21 mouse cellular contexts compared by ENCODE assay signal in genomic region chr8:106006413-106006812, GRCm38 (mm10). TPM values are rescaled to one million over a fixed set of nuclear protein-coding genes. Genes with fewer than 3 reads are reported as not detected.
DNase-seq lines count a peak whose midpoint lies in the region; ATAC-seq and TF ChIP-seq lines count a peak whose summit lies in the region.
"Had no signal": no experiment of that assay in that cellular context is flagged by ENCODE, and none has a peak within 500 bp of the region (broad histone marks: within the 10 kb centered on the region; RNA-seq: fewer than 3 reads in every experiment).

No protein-coding gene starts in this region.

- no peak overlapping the region for H3K4me2 ChIP-seq in forebrain, postnatal 0 days (ENCODE audit: low read depth)
- no peak overlapping the region for H3K4me2 ChIP-seq in forebrain, embryonic 12.5 days
- no peak overlapping the region for H3K4me2 ChIP-seq in stomach, postnatal 0 days (replicated peaks; ENCODE audit: low read depth)
- H3K4me2 ChIP-seq: embryonic facial prominence, embryonic 12.5 days had no signal

- DNase-seq in forebrain, postnatal 0 days, result no peak
- DNase-seq in left cerebral cortex, adult 2 months (ENCODE audit: extremely low spot score in 1 of 2, low spot score in 2 of 2), result no peak
- no peak for DNase-seq in left cerebral cortex, adult 11 months (ENCODE audit: low spot score)
- peak; percentile 49 for DNase-seq in thymus, postnatal 4 days
- no peak for DNase-seq in thymus, adult 18-20 months
- DNase-seq in stomach, postnatal 0 days (ENCODE audit: low spot score), result no peak
- DNase-seq in adrenal gland, postnatal 36 days, result no peak
- DNase-seq: adrenal gland, adult 8-10 months; cerebellum, postnatal 36 days; heart, postnatal 14 days; kidney, postnatal 10 days; right cerebral cortex, postnatal 14 days had no signal

- no peak for TF ChIP-seq EP300 in stomach, postnatal 0 days (optimal IDR thresholded peaks at IDR 0.05)

- H3K9me3 ChIP-seq in forebrain, postnatal 0 days (ENCODE audit: low read length), result no peaks in the 10 kb centered on the region
- no peaks in the 10 kb centered on the region for H3K9me3 ChIP-seq in forebrain, embryonic 12.5 days
- no peaks in the 10 kb centered on the region for H3K9me3 ChIP-seq in stomach, postnatal 0 days (ENCODE audit: control insufficient read depth, low read length)
- H3K9me3 ChIP-seq: embryonic facial prominence, embryonic 12.5 days; midbrain, embryonic 10.5 days had no signal

- peak; percentile 16; the same call in 1 of the 2 replicates for TF ChIP-seq CTCF in forebrain, postnatal 0 days (IDR thresholded peaks at IDR 0.05; ENCODE audit: low read depth)
- peak; percentile 12; the same call in 1 of the 2 replicates for TF ChIP-seq CTCF in left cerebral cortex, adult 2 months (IDR thresholded peaks at IDR 0.05)
- TF ChIP-seq CTCF in stomach, postnatal 0 days (IDR thresholded peaks at IDR 0.05; ENCODE audit: low read depth), result peak; percentile 52

- no peaks in the 10 kb centered on the region for H3K27me3 ChIP-seq in forebrain, postnatal 0 days (ENCODE audit: insufficient read depth, low read length)
- no peaks in the 10 kb centered on the region; the same call in 1 of the 2 replicates for H3K27me3 ChIP-seq in forebrain, embryonic 12.5 days
- H3K27me3 ChIP-seq in stomach, postnatal 0 days (ENCODE audit: control insufficient read depth, insufficient read depth, low read length), result no peaks in the 10 kb centered on the region
- H3K27me3 ChIP-seq: embryonic facial prominence, embryonic 12.5 days had no signal

- H3K4me3 ChIP-seq in forebrain, postnatal 0 days (ENCODE audit: low read depth, low read length), result no peak overlapping the region
- no peak overlapping the region for H3K4me3 ChIP-seq in forebrain, embryonic 12.5 days (replicated peaks)
- H3K4me3 ChIP-seq in left cerebral cortex, adult 2 months, result no peak overlapping the region
- no peak overlapping the region for H3K4me3 ChIP-seq in stomach, postnatal 0 days (ENCODE audit: low read depth, low read length)
- H3K4me3 ChIP-seq: embryonic facial prominence, embryonic 12.5 days; midbrain, embryonic 10.5 days; myocyte had no signal

- no peak overlapping the region for H3K27ac ChIP-seq in forebrain, postnatal 0 days (ENCODE audit: low read depth, low read length)
- no peak overlapping the region for H3K27ac ChIP-seq in forebrain, embryonic 12.5 days
- no peak overlapping the region for H3K27ac ChIP-seq in left cerebral cortex, adult 2 months
- no peak overlapping the region for H3K27ac ChIP-seq in stomach, postnatal 0 days (replicated peaks)
- H3K27ac ChIP-seq: embryonic facial prominence, embryonic 12.5 days; midbrain, embryonic 10.5 days had no signal

- WGBS in forebrain, postnatal 0 days, result 84% methylated on average over 4 of the region's 4 CpGs
- 90% methylated on average over 4 of the region's 4 CpGs for WGBS in forebrain, embryonic 12.5 days
- WGBS in stomach, postnatal 0 days, result 91% methylated on average over 4 of the region's 4 CpGs

- no peak overlapping the region for H3K9ac ChIP-seq in forebrain, postnatal 0 days
- no peak overlapping the region for H3K9ac ChIP-seq in forebrain, embryonic 12.5 days
- no peak overlapping the region for H3K9ac ChIP-seq in stomach, postnatal 0 days (ENCODE audit: low read length)
- H3K9ac ChIP-seq: embryonic facial prominence, embryonic 12.5 days had no signal

- ATAC-seq in forebrain, postnatal 0 days, result no peak
- no peak for ATAC-seq in forebrain, embryonic 12.5 days (ENCODE audit: low FRiP score)
- ATAC-seq in stomach, postnatal 0 days (ENCODE audit: low FRiP score, low TSS enrichment), result no peak
- ATAC-seq: hindbrain, embryonic 16.5 days had no signal

- H3K4me1 ChIP-seq in forebrain, postnatal 0 days (ENCODE audit: insufficient read depth), result peaks cover 11% of the 10 kb centered on the region
- peaks cover 13% of the 10 kb centered on the region for H3K4me1 ChIP-seq in forebrain, embryonic 12.5 days
- peaks cover 2% of the 10 kb centered on the region; the same call in 1 of the 2 replicates for H3K4me1 ChIP-seq in stomach, postnatal 0 days (replicated peaks; ENCODE audit: control insufficient read depth, insufficient read depth)

- intact Hi-C loops in left cerebral cortex, adult 2 months (cut with DNase I), result no loop called here

- H3K36me3 ChIP-seq in forebrain, postnatal 0 days (ENCODE audit: insufficient read depth), result no peaks in the 10 kb centered on the region
- H3K36me3 ChIP-seq in forebrain, embryonic 12.5 days (replicated peaks), result peaks cover 5% of the 10 kb centered on the region; the same call in 1 of the 2 replicates
- no peaks in the 10 kb centered on the region for H3K36me3 ChIP-seq in stomach, postnatal 0 days (ENCODE audit: control insufficient read depth, insufficient read depth, low read length)

RNA-seq across cellular contexts. Expression of gene Dpep2nb, which starts 0.6 kb away (rescaled TPM):
- not detected in 2 replicates for total RNA-seq in forebrain, postnatal 0 days (2014; rRNA removed)
- polyA plus RNA-seq in forebrain, postnatal 0 days (2015; fragmentation: Nextera tagmentation; extraction: Ambion mirVana), result not detected in 2 replicates
- not detected in 2 replicates for polyA plus RNA-seq in forebrain, embryonic 12.5 days (2016; fragmentation: Nextera tagmentation; extraction: Ambion mirVana)
- total RNA-seq in left cerebral cortex, adult 2 months (2021), result not detected
- polyA plus RNA-seq in stomach, postnatal 0 days (2015; fragmentation: Nextera tagmentation; extraction: Ambion mirVana), result not detected in 2 replicates
- under 1 TPM in 1 of 2 experiments, not detected in 1; 0.30 TPM for total RNA-seq in adrenal gland, postnatal 36 days (2021)
- total RNA-seq: adrenal gland, adult 8-10 months; granulocyte monocyte progenitor cell, adult 5-6 weeks; heart, postnatal 14 days; layer of hippocampus, postnatal 10 days had no signal
- polyA plus RNA-seq: embryonic facial prominence, embryonic 12.5 days; hindbrain, embryonic 16.5 days; limb, embryonic 11.5 days; lung, embryonic 16.5 days; myocyte had no signal

RNA-seq across cellular contexts. Expression of gene Ddx28, which starts 5.3 kb away (rescaled TPM):
- 31.5 and 33.8 TPM in 2 replicates for total RNA-seq in forebrain, postnatal 0 days (2014; rRNA removed)
- 23.7 and 25.3 TPM in 2 replicates for polyA plus RNA-seq in forebrain, postnatal 0 days (2015; fragmentation: Nextera tagmentation; extraction: Ambion mirVana)
- 19.5 and 20.1 TPM in 2 replicates for polyA plus RNA-seq in forebrain, embryonic 12.5 days (2016; fragmentation: Nextera tagmentation; extraction: Ambion mirVana)
- total RNA-seq in left cerebral cortex, adult 2 months (2021), result 10 to 100 TPM; 14.1 to 14.9 TPM
- 9.2 and 10.0 TPM in 2 replicates for polyA plus RNA-seq in stomach, postnatal 0 days (2015; fragmentation: Nextera tagmentation; extraction: Ambion mirVana)
- 10 to 100 TPM; 15.5 to 16.9 TPM for total RNA-seq in adrenal gland, postnatal 36 days (2021)

RNA-seq across cellular contexts. Expression of gene Dus2, which starts 15.3 kb away (rescaled TPM):
- 14.3 and 17.8 TPM in 2 replicates for total RNA-seq in forebrain, postnatal 0 days (2014; rRNA removed)
- polyA plus RNA-seq in forebrain, postnatal 0 days (2015; fragmentation: Nextera tagmentation; extraction: Ambion mirVana), result 15.2 and 21.7 TPM in 2 replicates
- polyA plus RNA-seq in forebrain, embryonic 12.5 days (2016; fragmentation: Nextera tagmentation; extraction: Ambion mirVana), result 15.4 and 18.4 TPM in 2 replicates
- total RNA-seq in left cerebral cortex, adult 2 months (2021), result 10 to 100 TPM; 19.7 to 21.9 TPM
- 8.1 and 8.3 TPM in 2 replicates for polyA plus RNA-seq in stomach, postnatal 0 days (2015; fragmentation: Nextera tagmentation; extraction: Ambion mirVana)
- 10 to 100 TPM; 16.0 to 19.3 TPM for total RNA-seq in adrenal gland, postnatal 36 days (2021)

RNA-seq across cellular contexts. Expression of gene Dpep3, which starts 27.2 kb away (rescaled TPM):
- total RNA-seq in forebrain, postnatal 0 days (2014; rRNA removed), result not detected in 2 replicates
- not detected in 2 replicates for polyA plus RNA-seq in forebrain, postnatal 0 days (2015; fragmentation: Nextera tagmentation; extraction: Ambion mirVana)
- polyA plus RNA-seq in forebrain, embryonic 12.5 days (2016; fragmentation: Nextera tagmentation; extraction: Ambion mirVana), result not detected in 2 replicates
- not detected for total RNA-seq in left cerebral cortex, adult 2 months (2021)
- not detected in 2 replicates for polyA plus RNA-seq in stomach, postnatal 0 days (2015; fragmentation: Nextera tagmentation; extraction: Ambion mirVana)
- not detected for total RNA-seq in adrenal gland, postnatal 36 days (2021)
- total RNA-seq: adrenal gland, adult 8-10 months; granulocyte monocyte progenitor cell, adult 5-6 weeks; heart, postnatal 14 days; layer of hippocampus, postnatal 10 days had no signal
- polyA plus RNA-seq: embryonic facial prominence, embryonic 12.5 days; hindbrain, embryonic 16.5 days; limb, embryonic 11.5 days; lung, embryonic 16.5 days; midbrain, embryonic 10.5 days; myocyte had no signal

RNA-seq across cellular contexts. Expression of gene Slc12a4, which starts 40.5 kb away (rescaled TPM):
- total RNA-seq in forebrain, postnatal 0 days (2014; rRNA removed), result 9.7 and 12.4 TPM in 2 replicates
- 9.8 and 12.1 TPM in 2 replicates for polyA plus RNA-seq in forebrain, postnatal 0 days (2015; fragmentation: Nextera tagmentation; extraction: Ambion mirVana)
- polyA plus RNA-seq in forebrain, embryonic 12.5 days (2016; fragmentation: Nextera tagmentation; extraction: Ambion mirVana), result 12.0 and 13.0 TPM in 2 replicates
- total RNA-seq in left cerebral cortex, adult 2 months (2021), result 10 to 100 TPM; 18.2 to 19.8 TPM
- polyA plus RNA-seq in stomach, postnatal 0 days (2015; fragmentation: Nextera tagmentation; extraction: Ambion mirVana), result 12.8 and 14.1 TPM in 2 replicates
- total RNA-seq in adrenal gland, postnatal 36 days (2021), result 10 to 100 TPM; 43.9 to 58.9 TPM
